Mouse (Mus musculus) thymus, postnatal 4 days (tissue): ENCODE results near the gene Cnot6.

Source experiments
- DNase-seq: peaks from one replicate; pipeline ENCODE4 v3.0.0; 2021

The Cnot6 gene

DNA sequence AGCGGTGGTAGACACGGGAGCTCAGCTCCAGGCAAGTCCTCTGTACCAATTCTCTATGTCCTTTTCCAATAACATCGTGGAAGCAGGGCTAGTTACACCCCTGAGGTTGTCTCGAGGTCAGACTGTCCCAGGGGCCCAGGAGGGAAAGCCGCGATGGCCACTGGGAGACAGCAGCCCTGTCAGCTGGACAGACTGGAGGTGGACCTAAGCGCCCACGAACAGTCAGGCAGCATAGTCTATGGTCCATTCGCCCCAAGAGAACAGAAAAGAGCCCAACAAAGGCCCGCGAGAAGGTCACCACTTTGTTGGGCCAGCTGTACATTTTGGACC, 59.5 kb downstream of the Cnot6 start:
- no peak for DNase-seq

DNA sequence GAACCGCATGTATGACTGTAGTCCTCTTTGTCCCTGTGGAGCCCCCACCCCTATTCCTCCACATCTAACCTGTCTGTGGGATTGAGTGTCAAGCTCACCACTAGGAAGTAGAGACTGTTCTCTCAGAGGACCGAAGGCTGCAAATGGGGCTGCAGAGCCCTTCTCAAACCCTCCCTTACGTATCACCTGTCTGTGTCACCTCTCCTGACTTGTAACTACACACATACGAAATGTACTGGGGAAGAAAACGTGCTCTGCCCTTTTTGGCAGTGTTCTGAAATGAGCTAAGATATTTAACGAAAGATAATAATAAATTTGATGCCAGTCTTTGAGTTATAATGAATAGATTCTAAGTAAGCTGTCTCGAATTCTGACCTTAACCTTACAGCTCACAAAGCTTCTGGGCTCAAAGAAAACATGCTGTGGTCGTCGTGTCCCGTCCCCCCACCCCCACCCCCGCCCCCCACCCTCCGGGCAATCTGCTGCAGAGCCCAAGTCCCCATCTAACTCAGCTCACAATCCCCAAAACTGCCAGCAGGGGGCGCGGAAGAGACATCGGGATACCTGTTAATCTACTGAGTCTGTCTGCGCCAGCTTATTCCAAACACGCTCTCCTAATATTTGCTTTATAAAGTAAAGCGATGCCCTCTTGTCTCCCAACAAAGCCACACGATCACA, 60.0 kb downstream of the Cnot6 start:
- peak; percentile 94 for DNase-seq

DNA sequence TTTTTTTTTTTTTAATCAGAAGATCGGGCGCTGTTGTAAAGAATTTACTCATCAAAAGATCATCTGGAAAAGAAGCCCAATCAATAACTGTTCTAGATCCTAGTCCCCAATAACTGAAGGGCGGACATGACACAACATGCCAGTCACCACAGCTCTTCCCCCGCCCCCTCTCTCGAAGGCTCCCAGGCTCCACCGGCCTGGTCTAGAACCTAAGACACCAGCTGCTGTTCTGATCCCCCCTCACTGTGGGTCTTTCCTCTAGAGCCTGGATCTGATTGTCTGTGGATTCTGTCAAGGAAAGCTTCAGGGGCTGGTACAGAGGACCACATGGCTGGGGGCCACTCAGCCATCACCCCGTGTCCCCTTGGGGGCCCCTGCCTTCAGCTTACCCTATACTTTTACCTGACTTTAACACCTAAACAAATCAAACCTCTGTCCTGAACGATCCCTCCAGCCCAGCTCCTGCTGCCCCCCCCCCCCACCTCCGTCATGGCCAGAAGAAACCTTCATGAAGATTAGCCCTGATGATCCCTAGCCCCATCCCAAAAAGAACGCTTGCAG, 60.7 kb downstream of the Cnot6 start:
- no peak for DNase-seq

DNA sequence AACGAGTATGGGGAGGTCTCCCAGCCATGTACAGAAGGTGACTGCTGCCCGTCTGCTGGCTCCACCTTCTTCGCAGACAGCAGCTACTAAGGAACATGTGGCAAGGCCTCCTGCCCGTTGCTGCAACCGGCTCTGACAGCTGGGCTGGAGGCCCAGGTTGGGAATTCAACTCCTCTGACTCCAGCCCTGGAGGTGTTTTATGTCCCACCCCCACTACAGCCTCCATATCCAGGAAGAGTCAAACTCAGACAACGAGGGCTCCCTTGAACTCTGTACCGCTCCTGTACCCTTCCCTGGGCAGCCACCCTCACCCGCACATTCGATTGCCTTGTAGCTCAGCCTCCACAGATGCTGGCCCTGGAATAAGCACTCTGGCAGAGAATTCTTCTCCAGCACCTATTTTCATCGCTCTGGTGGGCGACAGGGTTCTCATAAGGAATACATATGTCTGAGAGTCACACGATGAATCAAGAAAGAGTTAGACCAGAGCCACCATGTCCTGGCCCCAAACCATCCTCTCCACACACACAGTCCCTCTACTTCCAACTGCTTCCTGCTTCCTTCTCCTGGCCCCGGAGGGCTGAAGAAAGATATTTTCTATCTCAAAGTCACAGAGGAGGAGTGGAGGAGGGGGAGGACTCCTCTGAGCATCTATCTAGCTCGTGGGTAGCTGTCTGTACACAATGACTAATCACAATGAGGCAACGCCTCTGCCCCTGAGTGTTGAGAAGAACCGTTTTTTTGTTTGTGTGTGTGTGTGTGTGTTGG, 61.3 kb downstream of the Cnot6 start:
- DNase-seq, result no peak

DNA sequence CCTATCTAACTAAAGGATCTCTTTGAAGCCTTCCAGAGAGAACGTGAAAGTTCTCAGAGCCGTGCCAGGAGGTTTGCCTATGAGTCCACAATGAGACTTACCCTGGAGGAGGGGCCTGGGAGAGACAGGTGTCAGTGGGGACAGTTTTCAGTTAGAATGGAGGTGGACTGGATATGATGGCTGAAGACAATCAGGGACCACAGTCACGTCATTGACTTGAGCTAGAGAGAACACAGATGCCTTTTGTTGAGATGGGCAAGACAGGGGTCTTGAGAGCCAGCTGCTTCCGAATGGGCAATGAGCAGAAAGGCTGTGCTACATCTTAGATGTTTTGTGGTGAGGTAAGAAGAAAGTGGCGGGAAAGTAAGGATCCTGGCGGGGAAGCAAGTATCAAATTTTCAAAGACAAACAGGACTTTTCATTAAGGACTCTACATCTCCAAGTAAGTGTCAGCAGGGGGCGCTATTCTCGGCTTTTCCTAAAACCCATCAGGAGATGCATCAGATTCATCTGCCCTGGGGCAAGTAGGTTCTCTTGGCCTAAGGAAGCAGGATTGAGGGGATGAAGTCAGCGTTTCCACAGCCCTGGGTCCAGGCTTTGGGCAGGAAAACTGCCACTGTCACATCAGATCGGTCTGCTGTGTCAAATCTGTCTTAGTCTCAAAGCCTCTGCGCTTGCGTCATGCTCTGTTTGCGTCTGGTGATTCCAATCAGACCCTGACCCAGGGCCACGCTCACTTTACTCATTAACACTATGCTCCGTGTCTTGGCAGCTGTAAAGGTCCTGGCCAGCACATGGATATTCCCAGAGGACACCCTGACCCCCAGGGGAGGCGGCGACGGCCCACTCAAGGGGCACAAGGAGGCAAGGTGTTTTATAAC, 62.2 kb downstream of the Cnot6 start:
- peak; percentile 66 for DNase-seq

DNA sequence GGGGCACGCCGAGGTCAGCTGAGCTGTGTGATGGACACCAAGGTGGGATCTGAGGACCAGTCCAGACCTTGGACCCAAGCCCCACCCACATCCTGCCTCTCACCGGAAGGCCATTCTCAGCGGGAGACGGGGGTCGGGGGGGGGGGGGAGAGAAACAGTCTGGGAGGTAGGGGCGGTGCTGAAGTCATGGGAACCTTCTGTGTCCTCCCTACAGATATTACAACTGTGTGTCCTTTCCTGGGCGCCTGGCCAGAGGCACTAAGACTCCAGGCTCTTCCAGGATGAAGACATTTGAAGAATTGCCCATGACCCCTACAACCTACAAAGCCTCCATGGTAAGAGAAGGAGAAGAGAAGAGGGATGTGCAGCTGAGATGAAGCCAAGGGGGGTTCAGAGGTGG, 66.8 kb downstream of the Cnot6 start:
- DNase-seq, result no peak

DNA sequence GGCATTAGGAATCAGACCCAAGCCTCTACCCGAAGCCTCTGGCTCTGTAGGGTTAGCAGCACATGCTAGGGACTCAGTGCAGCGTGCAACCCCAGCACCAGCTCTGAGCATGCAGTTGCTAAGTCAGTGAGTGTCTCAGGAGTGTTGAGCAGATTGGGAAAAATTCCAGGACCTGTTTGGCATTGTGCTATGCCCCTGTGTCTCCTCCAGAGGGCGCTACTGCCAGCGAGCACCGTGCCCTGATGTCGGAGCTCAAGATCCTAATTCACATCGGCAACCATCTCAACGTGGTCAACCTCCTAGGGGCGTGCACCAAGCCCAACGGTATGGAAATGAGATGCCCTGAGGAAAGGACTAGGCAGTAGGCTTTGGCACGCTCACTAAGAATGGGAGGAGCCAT, 76.1 kb downstream of the Cnot6 start:
- DNase-seq, result no peak

DNA sequence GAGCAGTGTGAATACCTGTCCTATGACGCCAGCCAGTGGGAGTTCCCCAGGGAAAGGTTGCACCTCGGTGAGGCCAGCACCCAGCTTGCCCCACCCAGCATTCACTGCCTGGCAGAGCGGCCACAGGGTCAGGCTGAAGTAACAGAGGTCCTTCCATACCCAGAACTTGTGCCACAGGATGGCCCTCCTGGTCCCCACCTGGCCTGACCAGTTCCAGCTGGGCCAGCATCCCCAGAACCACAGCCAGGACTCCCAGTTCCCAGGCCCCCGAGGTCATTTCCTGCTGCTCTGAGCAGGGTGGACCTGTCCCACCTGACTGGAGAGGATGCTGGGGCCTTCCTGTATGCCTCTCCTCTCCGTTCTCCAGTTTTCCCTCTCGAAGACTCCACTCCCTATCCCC, 76.9 kb downstream of the Cnot6 start:
- no peak for DNase-seq

DNA sequence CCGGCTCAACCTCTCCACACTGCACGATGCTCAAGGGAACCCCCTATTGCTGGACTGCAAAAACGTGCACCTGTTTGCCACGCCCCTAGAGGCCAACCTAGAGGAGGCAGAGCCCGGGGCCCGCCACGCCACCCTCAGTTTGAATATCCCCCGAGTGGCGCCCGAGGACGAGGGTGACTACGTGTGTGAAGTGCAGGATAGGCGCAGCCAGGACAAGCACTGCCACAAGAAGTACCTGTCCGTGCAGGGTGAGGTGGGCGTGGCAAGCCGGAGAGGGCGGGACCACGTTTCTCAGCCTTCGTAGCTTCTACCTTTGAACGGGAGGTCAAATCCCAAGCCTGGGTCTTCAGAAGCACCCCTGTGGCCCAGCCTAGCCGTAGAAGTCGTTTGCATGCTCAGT, 78.4 kb downstream of the Cnot6 start:
- no peak for DNase-seq

DNA sequence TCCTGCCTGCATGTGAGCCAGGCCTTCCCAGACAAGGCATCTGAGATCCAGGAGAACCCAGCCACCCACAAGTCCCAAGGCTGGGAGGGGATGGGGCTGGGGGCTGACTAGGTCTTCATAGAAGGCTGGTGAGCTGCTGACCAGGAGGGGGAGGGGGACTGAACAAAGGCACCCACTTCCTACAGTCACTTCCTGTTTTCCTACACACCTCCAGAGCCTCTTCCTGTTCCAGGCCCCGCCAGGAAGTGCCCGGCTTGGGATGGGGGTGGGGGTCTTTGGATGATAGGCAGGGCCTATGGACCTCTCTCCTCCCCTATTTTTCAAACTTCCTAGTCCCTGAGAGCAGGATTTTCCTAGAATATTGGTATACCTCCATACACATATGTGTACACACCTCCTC, 80.3 kb downstream of the Cnot6 start:
- DNase-seq, result no peak

DNA sequence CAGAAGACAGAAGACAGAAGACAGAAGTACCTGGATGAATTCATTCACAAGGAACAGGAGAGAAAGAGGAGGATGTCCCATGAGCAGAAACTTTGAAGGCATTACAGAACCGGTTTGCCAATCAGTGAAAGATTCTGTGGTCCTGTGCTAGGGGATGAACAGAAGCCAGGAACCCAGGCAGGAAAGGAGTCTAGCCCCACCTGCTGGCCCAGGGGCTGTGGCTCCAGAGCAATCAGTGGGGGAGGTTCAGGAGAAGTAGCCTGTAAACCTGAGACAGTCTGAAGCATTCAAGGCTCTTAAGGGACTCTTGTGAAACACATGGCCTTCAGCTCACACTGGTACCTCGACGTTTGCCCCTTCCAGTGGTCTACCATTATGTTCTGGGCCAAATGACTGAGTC, 81.4 kb downstream of the Cnot6 start:
- peak; percentile 62 for DNase-seq

DNA sequence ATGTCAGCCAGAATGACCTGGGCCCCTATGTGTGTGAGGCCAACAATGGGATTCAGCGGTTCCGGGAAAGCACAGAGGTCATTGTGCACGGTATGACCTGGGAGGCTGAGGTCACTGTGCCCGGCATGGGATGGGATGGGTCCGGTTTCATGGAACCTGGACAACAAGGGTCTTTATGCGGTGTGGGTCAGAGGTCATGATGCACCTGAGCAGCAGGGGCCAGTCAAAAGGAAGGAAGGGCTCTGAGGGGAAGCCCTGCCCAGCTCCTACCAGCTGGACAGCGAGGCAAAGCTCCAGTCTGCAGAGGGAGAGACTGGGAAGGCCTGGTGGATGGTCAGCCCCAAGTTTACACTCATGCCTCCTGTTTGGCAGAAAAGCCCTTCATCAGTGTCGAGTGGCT, 85.8 kb downstream of the Cnot6 start:
- no peak for DNase-seq

DNA sequence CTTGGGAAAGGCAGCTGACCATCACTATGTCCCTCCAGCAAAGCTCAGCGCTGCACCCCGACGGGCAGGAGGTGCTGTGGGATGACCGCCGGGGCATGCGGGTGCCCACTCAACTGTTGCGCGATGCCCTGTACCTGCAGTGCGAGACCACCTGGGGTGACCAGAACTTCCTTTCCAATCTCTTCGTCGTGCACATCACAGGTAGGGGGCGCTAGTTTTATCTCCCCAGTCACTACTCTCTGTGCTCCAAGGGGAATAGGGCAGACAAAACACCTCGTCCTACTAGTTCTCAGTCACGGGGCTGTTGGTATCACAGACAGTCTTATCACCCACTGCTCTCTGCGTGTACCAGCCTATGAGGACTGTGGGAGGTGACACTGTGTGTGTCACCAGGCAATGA, 86.7 kb downstream of the Cnot6 start:
- DNase-seq, result peak; percentile 38

DNA sequence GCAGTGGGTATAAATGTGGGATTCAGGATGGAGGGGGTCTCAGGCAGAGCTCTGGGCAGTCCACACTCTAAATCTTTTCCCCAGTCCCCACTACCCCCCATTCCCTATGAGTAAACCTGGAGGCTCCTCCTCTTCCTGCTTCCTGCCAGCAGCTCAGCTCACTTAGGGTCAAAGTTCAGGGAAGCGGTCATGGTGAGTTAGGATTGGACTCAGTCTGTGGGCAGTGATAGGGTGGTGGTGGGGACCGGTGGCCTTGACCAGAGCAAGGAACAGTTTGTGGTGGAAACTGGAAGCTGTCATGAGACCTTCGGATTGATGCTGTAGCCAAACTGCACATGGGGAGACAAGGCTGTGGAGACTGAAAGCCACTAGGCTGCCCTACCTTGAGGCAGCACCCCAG, 88.4 kb downstream of the Cnot6 start:
- DNase-seq, result no peak

DNA sequence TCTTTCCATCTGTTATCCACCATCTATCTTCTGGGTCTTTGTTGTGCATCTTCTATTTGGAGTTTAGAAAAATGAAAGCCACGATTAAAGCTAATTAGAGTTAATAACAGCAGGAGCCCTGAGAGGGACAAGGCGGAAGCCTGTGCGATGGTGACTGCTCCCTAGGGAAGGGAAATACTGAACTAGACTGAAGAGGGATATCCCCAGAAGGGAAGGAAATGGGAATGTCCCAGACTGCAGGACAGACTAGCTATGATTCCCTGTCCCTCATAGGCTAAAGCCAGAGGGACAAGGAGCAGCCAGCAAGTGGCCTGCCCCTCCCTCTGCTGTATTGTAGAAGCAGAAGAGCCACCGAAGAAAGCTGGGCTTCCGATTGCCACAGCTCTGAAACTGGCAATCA, 90.6 kb downstream of the Cnot6 start:
- DNase-seq, result no peak
